Mouse (Mus musculus) liver, embryonic 13.5 days (tissue): ENCODE measurements around the gene Gm7694. TPM values are rescaled to one million over a fixed set of nuclear protein-coding genes. Genes with fewer than 3 reads are reported as not detected.

Source experiments
- ATAC-seq: fragments of 200-750 bp; cut with Nextera tagmentation; 2 replicates; pipeline ENCODE4 v1.8.0; 2017; ENCODE audit warnings: low read depth, mild to moderate bottlenecking, moderate number of reproducible peaks, moderate library complexity
- DNase-seq: peaks from one replicate; pipeline ENCODE4 v3.0.0; 2022
- H3K27ac ChIP-seq: fragments of 300-500 bp; sonication (generic); 2 replicates; pipeline ENCODE4 v1.5.1; 2015; ENCODE audit warnings: moderate library complexity, mild to moderate bottlenecking, inconsistent platforms
- H3K27me3 ChIP-seq: fragments of 300-500 bp; sonication (generic); 2 replicates; pipeline ENCODE4 v1.6.1; 2015; ENCODE audit warnings: mild to moderate bottlenecking, inconsistent platforms
- H3K36me3 ChIP-seq: fragments of 300-500 bp; sonication (generic); 2 replicates; pipeline ENCODE4 v1.6.1; 2015; ENCODE audit warnings: mild to moderate bottlenecking, inconsistent platforms
- H3K4me1 ChIP-seq: fragments of 300-500 bp; sonication (generic); replicated peaks from 2 replicates; pipeline ENCODE4 v1.6.1; 2015; ENCODE audit warnings: inconsistent platforms
- H3K4me2 ChIP-seq: fragments of 300-500 bp; sonication (generic); 2 replicates; pipeline ENCODE4 v1.6.1; 2015; ENCODE audit warnings: inconsistent platforms, mild to moderate bottlenecking, moderate library complexity
- H3K4me3 ChIP-seq: fragments of 300-500 bp; sonication (generic); replicated peaks from 2 replicates; pipeline ENCODE4 v1.5.1; 2015; ENCODE audit warnings: mild to moderate bottlenecking, inconsistent platforms
- H3K9ac ChIP-seq: fragments of 300-500 bp; sonication (generic); 2 replicates; pipeline ENCODE4 v1.6.1; 2015; ENCODE audit warnings: mild to moderate bottlenecking, inconsistent platforms
- H3K9me3 ChIP-seq: fragments of 300-500 bp; sonication (generic); replicated peaks from 2 replicates; pipeline ENCODE4 v1.6.1; 2016; ENCODE audit warnings: inconsistent platforms
- WGBS: fragments of 180-500 bp; shearing (Covaris S2); methylation state at CpG from one replicate; pipeline ENCODE4 v1.1.7; 2015; ENCODE audit not compliant: insufficient replicate concordance; 5-methylcytosine and 5-hydroxymethylcytosine counted together
- polyA plus RNA-seq: library from polyadenylated mRNA; unstranded; fragments of >200 nt; fragmentation: Nextera tagmentation; extraction: Ambion mirVana; gene quantifications from 2 replicates; pipeline ENCODE4 v1.2.1, GENCODE M21; 2015

Gene Gm7694
- 0.83 and 1.0 TPM in 2 replicates for polyA plus RNA-seq

DNA sequence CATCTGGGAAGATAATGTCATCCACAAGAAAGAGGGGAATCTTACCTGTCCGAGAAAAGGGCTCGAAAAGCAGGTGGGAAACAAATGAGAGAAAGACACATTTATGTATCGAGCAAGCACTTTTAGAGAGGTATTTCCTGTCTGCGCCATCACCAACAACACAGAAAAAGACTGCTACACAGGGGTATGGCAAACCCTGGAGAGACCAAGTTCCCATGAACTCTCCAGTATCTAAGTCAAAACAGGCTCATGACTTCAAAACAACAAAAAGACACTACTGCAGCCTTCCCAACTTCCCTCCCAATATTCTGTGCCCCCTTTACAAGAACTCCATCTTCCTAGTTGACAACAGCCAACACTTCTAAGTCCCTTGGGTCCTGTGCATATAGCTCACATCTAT, at the start of gene Gm7694:
TSS of gene Gm7694 (minus strand) at position 101 of the 400 bp plus-strand sequence.
- 83% methylated on average over 4 of the region's 4 CpGs for WGBS
- Histone ChIP-seq H3K27ac (no peak within 1 kb of the TSS), H3K9ac (no peak within 1 kb of the TSS), H3K4me3 (no peak within 1 kb of the TSS), H3K4me1 (no peaks in the 10 kb centered on the region), H3K36me3 (no peaks in the 10 kb centered on the region), H3K27me3 (no peaks in the 10 kb centered on the region), H3K9me3 (no peaks in the 10 kb centered on the region), H3K4me2 (no peak within 1 kb of the TSS)
- no peak for ATAC-seq
- no peak for DNase-seq

DNA sequence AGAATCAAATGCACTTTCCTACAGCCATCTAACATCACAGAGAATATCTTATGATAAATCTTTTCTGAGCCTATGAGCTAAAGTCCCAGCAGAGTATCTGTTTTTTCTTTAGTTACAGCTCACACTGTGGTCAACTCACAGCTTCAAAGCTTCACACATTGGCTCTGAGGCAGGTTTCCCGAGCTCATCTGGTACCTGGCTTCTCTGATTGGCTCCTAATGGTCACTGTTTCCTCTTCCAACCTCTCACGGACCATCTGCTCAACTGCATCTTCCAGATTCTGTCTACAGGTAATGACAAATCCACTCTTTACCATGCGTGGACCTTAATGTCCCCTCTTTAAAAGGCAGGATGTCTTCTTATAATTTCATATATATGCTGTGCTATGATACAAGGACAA, 47.2 kb upstream of the Gm7694 start:
- H3K4me3 ChIP-seq: no peak overlapping the region
- H3K4me1 ChIP-seq: 0 out of 2 replicates have a peak, but pooled peaks cover 3% of the 10 kb centered on the region
- H3K36me3 ChIP-seq: no peaks in the 10 kb centered on the region
- no peaks in the 10 kb centered on the region for H3K9me3 ChIP-seq
- no peak overlapping the region for H3K4me2 ChIP-seq
- H3K9ac ChIP-seq: no peak overlapping the region
- H3K27me3 ChIP-seq: no peaks in the 10 kb centered on the region
- ATAC-seq (no peak), DNase-seq (no peak)
- H3K27ac ChIP-seq: no peak overlapping the region
- 48% methylated on average over 3 of the region's 3 CpGs for WGBS

GRCm38 (mm10) chr1:170351080-170351479, 44.9 kb upstream of the Gm7694 start:
- H3K4me2 ChIP-seq: no peak overlapping the region
- H3K4me3 ChIP-seq: no peak overlapping the region
- ATAC-seq (no peak), DNase-seq (no peak)
- H3K27me3 ChIP-seq: no peaks in the 10 kb centered on the region
- no peaks in the 10 kb centered on the region for H3K9me3 ChIP-seq
- no peak overlapping the region for H3K27ac ChIP-seq
- H3K4me1 ChIP-seq: 0 out of 2 replicates have a peak, but pooled peaks cover 3% of the 10 kb centered on the region
- H3K9ac ChIP-seq: no peak overlapping the region
- H3K36me3 ChIP-seq: no peaks in the 10 kb centered on the region

- DNase-seq (no peak), ATAC-seq (no peak)
- Histone ChIP-seq H3K4me1 (0 out of 2 replicates have a peak, but pooled peaks cover 3% of the 10 kb centered on the region), H3K4me2 (no peak overlapping the region), H3K9me3 (no peaks in the 10 kb centered on the region), H3K27me3 (no peaks in the 10 kb centered on the region), H3K4me3 (no peak overlapping the region), H3K9ac (no peak overlapping the region), H3K36me3 (no peaks in the 10 kb centered on the region), H3K27ac (no peak overlapping the region)
- 54% methylated on average over 3 of the region's 3 CpGs for WGBS
Measured at GRCm38 (mm10) chr1:170346266-170346665, 40.1 kb upstream of the Gm7694 start.

- WGBS: 83% methylated on average over 4 of the region's 4 CpGs
Measured at GRCm38 (mm10) chr1:170343906-170344305, 37.8 kb upstream of the Gm7694 start.

GRCm38 (mm10) chr1:170343081-170343480, 36.9 kb upstream of the Gm7694 start:
- Histone ChIP-seq H3K4me2 (no peak overlapping the region), H3K4me1 (no peaks in the 10 kb centered on the region), H3K4me3 (no peak overlapping the region), H3K9me3 (no peaks in the 10 kb centered on the region), H3K27me3 (no peaks in the 10 kb centered on the region), H3K36me3 (no peaks in the 10 kb centered on the region), H3K9ac (no peak overlapping the region), H3K27ac (no peak overlapping the region)
- no peak for ATAC-seq
- no peak for DNase-seq
- 68% methylated on average over 8 of the region's 8 CpGs for WGBS

More at GRCm38 (mm10) chr1:170343906-170344305, 37.8 kb upstream of the Gm7694 start:
- Histone ChIP-seq H3K9ac (no peak overlapping the region), H3K4me2 (no peak overlapping the region), H3K27me3 (no peaks in the 10 kb centered on the region), H3K27ac (no peak overlapping the region), H3K36me3 (no peaks in the 10 kb centered on the region), H3K9me3 (no peaks in the 10 kb centered on the region), H3K4me3 (no peak overlapping the region), H3K4me1 (no peaks in the 10 kb centered on the region)
- ATAC-seq (no peak), DNase-seq (no peak)

DNA sequence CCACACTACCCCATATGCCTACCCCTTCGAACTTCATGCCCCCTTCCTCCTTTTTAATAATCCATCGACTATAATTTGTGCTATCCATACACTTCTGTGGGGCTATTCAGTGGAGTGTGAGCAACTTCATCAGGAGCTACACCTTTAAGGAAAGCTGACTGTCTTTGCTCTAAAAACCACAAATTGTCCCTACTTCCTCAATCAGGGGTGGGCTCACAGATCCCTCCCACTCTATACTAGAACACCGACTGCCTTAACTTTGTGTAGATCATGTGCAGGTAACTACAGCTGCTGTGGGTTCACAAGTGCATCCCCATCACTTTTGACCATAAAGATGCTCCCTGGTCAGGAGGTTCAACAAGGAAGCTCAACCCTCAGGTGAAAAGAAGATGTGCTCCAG, 33.8 kb upstream of the Gm7694 start:
- Histone ChIP-seq H3K27ac (no peak overlapping the region), H3K27me3 (no peaks in the 10 kb centered on the region), H3K4me2 (no peak overlapping the region), H3K9me3 (no peaks in the 10 kb centered on the region), H3K9ac (no peak overlapping the region), H3K4me1 (no peaks in the 10 kb centered on the region), H3K36me3 (no peaks in the 10 kb centered on the region), H3K4me3 (no peak overlapping the region)
- 54% methylated on average over 3 of the region's 3 CpGs for whole genome bisulfite sequencing
- ATAC-seq (no peak), DNase-seq (no peak)

DNA sequence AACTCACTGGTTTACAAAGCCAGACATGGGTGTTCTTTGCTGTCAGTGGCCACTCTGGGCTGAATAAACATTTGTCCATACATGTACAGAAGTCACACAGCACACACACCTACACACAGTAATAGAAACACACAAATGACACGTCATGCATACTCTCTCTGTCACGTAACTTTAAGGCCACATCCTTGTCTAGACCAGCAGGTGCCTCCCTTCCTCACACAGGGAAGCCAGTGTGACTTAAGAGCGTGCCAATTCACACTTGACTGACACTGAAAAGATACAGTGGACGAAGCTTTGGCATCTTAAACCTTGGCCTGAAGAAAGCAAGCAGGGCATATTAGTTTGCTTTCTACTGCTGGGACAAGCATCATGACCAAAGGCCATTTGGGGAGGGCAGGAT, 26.6 kb upstream of the Gm7694 start:
- H3K4me1 ChIP-seq: no peaks in the 10 kb centered on the region
- WGBS: 51% methylated on average over 4 of the region's 4 CpGs
- DNase-seq: no peak
- H3K36me3 ChIP-seq: no peaks in the 10 kb centered on the region
- H3K27ac ChIP-seq: no peak overlapping the region
- no peaks in the 10 kb centered on the region for H3K9me3 ChIP-seq
- no peak overlapping the region for H3K9ac ChIP-seq
- no peak for ATAC-seq
- H3K27me3 ChIP-seq: no peaks in the 10 kb centered on the region
- H3K4me3 ChIP-seq: no peak overlapping the region
- H3K4me2 ChIP-seq: no peak overlapping the region

- DNase-seq: no peak
- H3K4me1 ChIP-seq: no peaks in the 10 kb centered on the region
- no peaks in the 10 kb centered on the region for H3K9me3 ChIP-seq
- no peaks in the 10 kb centered on the region for H3K27me3 ChIP-seq
- no peak overlapping the region for H3K9ac ChIP-seq
- H3K27ac ChIP-seq: no peak overlapping the region
- ATAC-seq: no peak
- no peak overlapping the region for H3K4me2 ChIP-seq
- no peaks in the 10 kb centered on the region for H3K36me3 ChIP-seq
- H3K4me3 ChIP-seq: no peak overlapping the region
- 61% methylated on average over 6 of the region's 6 CpGs for WGBS
Measured at GRCm38 (mm10) chr1:170331926-170332325, 25.8 kb upstream of the Gm7694 start.

GRCm38 (mm10) chr1:170325277-170325676, 19.1 kb upstream of the Gm7694 start:
- 63% methylated on average over 4 of the region's 4 CpGs for WGBS
- H3K27ac ChIP-seq: no peak overlapping the region
- no peak overlapping the region for H3K9ac ChIP-seq
- no peak overlapping the region for H3K4me2 ChIP-seq
- no peaks in the 10 kb centered on the region for H3K36me3 ChIP-seq
- no peaks in the 10 kb centered on the region for H3K9me3 ChIP-seq
- no peak overlapping the region for H3K4me3 ChIP-seq
- no peaks in the 10 kb centered on the region for H3K27me3 ChIP-seq
- H3K4me1 ChIP-seq: no peaks in the 10 kb centered on the region
- no peak for DNase-seq
- no peak for ATAC-seq

GRCm38 (mm10) chr1:170324312-170324711, 18.2 kb upstream of the Gm7694 start:
- Histone ChIP-seq H3K36me3 (no peaks in the 10 kb centered on the region), H3K27me3 (no peaks in the 10 kb centered on the region), H3K27ac (no peak overlapping the region), H3K9ac (no peak overlapping the region), H3K9me3 (no peaks in the 10 kb centered on the region), H3K4me3 (no peak overlapping the region), H3K4me1 (no peaks in the 10 kb centered on the region), H3K4me2 (no peak overlapping the region)
- DNase-seq (no peak), ATAC-seq (no peak)
- 82% methylated on average over 1 of the region's 1 CpGs for WGBS

DNA sequence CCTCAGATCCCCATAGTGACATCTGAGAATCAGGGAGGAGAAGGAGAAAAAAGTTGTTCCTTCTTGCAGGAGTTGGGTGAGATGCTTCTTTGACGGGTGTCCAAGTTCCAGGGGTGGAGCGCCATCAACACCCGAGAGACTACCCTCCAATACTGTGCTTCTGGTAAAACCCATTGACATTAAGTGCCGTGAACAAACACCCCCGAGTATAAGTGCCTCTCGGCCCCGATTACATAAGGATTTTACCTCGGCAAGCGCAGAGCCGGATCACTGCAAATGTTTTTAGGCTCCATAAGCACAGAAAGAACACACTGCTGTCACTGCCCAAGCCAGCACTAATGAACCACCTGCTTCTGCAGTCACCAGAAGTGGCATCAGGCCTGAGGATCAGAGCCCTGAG, 16.9 kb upstream of the Gm7694 start:
- Histone ChIP-seq H3K4me3 (no peak overlapping the region), H3K9me3 (no peaks in the 10 kb centered on the region), H3K27me3 (no peaks in the 10 kb centered on the region), H3K9ac (no peak overlapping the region), H3K36me3 (no peaks in the 10 kb centered on the region), H3K27ac (no peak overlapping the region), H3K4me2 (no peak overlapping the region), H3K4me1 (no peaks in the 10 kb centered on the region)
- WGBS: 76% methylated on average over 10 of the region's 10 CpGs
- ATAC-seq (no peak), DNase-seq (no peak)
